Mouse (Mus musculus) liver, adult 2 months (tissue): ENCODE results near the gene Atg3.

Experiments
- CTCF ChIP-seq: fragments of 200-500 bp; IDR thresholded peaks from 2 replicates; pipeline ENCODE4 v1.5.1; 2011; ENCODE audit warnings: low read depth, low read length, control low read depth
- POLR2A ChIP-seq: fragments of 200-500 bp; IDR thresholded peaks from 2 replicates; pipeline ENCODE4 v1.6.1; 2011; ENCODE audit warnings: low read length, control low read depth; ENCODE audit not compliant: insufficient read depth; ENCODE audit errors: extremely low read depth

DNA sequence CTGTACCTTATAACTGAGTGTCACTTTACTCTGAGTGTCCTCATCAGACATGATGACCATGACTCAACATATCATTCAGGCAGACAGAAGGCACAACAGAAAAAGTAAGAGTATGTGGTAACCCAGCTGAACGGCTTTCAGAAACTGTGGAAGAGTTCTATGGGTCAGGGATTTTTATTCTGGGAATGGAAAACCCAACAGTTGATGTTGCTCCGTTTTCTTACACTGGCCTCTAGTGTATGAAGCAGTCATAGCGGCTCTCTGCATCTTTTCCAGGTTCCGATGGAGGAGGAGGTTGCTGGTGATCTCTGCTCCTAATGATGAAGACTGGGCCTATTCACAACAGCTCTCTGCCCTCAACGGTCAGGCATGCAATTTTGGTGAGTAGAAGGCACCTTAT, 36.0 kb upstream of the Atg3 start:
- no peak for TF ChIP-seq POLR2A
- no peak for TF ChIP-seq CTCF
